In genomic region chr2:90582814-90583213, GRCm38 (mm10) we compare ENCODE assay signal across 13 mouse cellular contexts.
"Had no signal": no experiment of that assay in that cellular context is flagged by ENCODE, and none has a peak within 500 bp of the region (broad histone marks: within the 10 kb centered on the region; RNA-seq: fewer than 3 reads in every experiment).

No protein-coding gene starts in this region.

- H3K27ac ChIP-seq: left cerebral cortex, adult 2 months; limb, embryonic 12.5 days; liver, embryonic 13.5 days; midbrain, embryonic 15.5 days; neural tube, embryonic 13.5 days had no signal

- H3K4me2 ChIP-seq: limb, embryonic 12.5 days; liver, embryonic 13.5 days; lung, embryonic 15.5 days; midbrain, embryonic 11.5 days; midbrain, embryonic 15.5 days; neural tube, embryonic 13.5 days had no signal

- H3K9ac ChIP-seq: limb, embryonic 12.5 days; liver, embryonic 13.5 days; liver, postnatal 0 days; lung, embryonic 15.5 days; midbrain, embryonic 15.5 days; neural tube, embryonic 13.5 days had no signal

- ATAC-seq: intestine, embryonic 16.5 days; midbrain, embryonic 15.5 days had no signal

- H3K27me3 ChIP-seq: midbrain, embryonic 15.5 days had no signal

- DNase-seq: liver; liver, embryonic 13.5 days; right cerebral cortex, postnatal 14 days; thymus, adult 18-20 months; thymus, postnatal 14 days had no signal

- H3K36me3 ChIP-seq: limb, embryonic 12.5 days; liver, embryonic 13.5 days; lung, embryonic 15.5 days; midbrain, embryonic 15.5 days; neural tube, embryonic 13.5 days had no signal

- H3K9me3 ChIP-seq: limb, embryonic 12.5 days; liver, embryonic 13.5 days; lung, embryonic 15.5 days; midbrain, embryonic 15.5 days had no signal

- H3K4me3 ChIP-seq: left cerebral cortex, adult 2 months; limb, embryonic 12.5 days; liver, embryonic 13.5 days; lung, embryonic 15.5 days; midbrain, embryonic 15.5 days; neural tube, embryonic 13.5 days had no signal
